Mouse (Mus musculus): ENCODE measurements at regions not wholly inside any gene's neighbourhood (a gene's known extent, or its start where the extent isn't known, plus 50 kb on each side); places are given as distances from the start of the nearest gene placed in this dataset.

- no peak for DNase-seq
These were observed 1186.7 kb downstream of the Slitrk1 start for GRCm38 (mm10) chr14:107727234-107727633.

DNA sequence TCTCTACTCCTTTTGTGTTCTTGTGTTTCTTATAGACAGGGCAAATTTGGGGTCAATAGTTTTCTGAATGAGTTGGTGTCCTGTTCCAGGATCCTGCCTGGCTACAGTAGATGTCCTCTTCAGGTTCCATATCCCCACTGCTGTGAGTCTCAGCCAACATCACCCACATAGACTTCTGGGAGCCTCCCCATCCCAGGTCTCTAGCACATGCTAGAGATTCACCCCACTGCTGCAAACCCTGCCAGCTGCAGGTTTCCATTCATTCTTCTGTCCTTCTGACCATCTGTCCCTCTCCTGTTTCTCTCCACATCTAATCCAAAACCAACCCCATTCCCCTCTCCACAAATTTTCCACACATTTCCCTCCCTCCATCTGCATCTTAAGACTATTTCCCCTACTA, 1225.6 kb downstream of the Slitrk1 start:
- no peak for DNase-seq

GRCm38 (mm10) chr14:107687261-107688019, 1226.5 kb downstream of the Slitrk1 start:
- peak; percentile 79 for DNase-seq

GRCm38 (mm10) chr14:107656595-107656994, 1257.4 kb downstream of the Slitrk1 start:
- no peak for DNase-seq

- DNase-seq, result no peak
These were observed 1298.5 kb downstream of the Slitrk1 start for GRCm38 (mm10) chr14:107615466-107615865.

GRCm38 (mm10) chr14:107614348-107614747, 1299.6 kb downstream of the Slitrk1 start:
- no peak for DNase-seq

DNA sequence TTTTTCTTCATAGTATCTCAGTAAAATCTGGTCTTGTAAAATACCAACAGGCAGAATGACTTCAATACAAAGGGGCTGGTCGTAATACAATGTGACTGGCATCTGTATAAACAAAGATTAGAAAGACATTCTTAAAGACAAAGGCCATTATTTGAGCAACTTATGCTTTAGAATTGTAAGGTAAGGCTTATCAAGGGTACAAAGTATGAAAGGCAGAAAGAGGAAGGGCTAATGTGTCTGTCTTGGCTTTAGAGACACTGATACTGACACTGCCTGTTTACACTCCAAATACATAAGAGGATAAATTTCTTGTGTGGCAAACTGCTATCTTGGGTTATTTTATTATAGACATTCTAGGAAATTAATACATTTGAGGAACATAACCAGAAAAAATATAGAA, 1310.8 kb downstream of the Slitrk1 start:
- DNase-seq, result no peak

DNA sequence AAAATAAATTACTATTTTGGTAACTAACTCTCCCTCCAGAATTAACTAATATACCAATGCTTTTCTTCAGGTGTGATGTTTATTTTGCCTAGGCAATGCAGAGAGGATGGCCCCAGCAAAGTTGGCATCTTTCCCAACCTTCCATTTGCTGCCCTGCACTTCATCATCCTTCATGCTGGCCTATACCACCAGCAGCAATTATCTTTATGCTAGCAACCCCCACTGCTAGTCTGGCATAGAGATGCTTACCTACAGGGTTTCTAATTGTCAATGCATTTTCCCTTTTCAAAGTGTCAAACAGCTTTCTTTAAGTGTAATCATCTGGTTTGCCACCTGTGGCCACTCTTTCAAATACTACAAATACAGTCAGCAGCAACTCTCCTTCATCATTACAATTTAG, 1327.2 kb downstream of the Slitrk1 start:
- DNase-seq, result no peak

GRCm38 (mm10) chr14:107584252-107584651, 1329.7 kb downstream of the Slitrk1 start:
- DNase-seq, result no peak

GRCm38 (mm10) chr14:107570676-107571075, 1343.3 kb downstream of the Slitrk1 start:
- no peak for DNase-seq

- no peak for DNase-seq
These were observed 1345.5 kb downstream of the Slitrk1 start for GRCm38 (mm10) chr14:107568496-107568895.

All from layer of hippocampus, adult 9-11 months (tissue).